Mouse (Mus musculus) adrenal gland, postnatal 14 days (tissue): Measurements from ENCODE around the gene Pter. TPM values are rescaled to one million over a fixed set of nuclear protein-coding genes. Genes with fewer than 3 reads are reported as not detected.

Experiments used
- DNase-seq: peaks from one replicate; pipeline ENCODE4 v3.0.0; 2021; ENCODE audit warnings: mixed read lengths
- total RNA-seq: library from RNA; stranded (reverse); gene quantifications from 2 replicates; pipeline ENCODE4 v1.2.3, GENCODE M21; 2021

The Pter gene
- total RNA-seq, 1 experiment from 2014 or later = 20.5 TPM

DNA sequence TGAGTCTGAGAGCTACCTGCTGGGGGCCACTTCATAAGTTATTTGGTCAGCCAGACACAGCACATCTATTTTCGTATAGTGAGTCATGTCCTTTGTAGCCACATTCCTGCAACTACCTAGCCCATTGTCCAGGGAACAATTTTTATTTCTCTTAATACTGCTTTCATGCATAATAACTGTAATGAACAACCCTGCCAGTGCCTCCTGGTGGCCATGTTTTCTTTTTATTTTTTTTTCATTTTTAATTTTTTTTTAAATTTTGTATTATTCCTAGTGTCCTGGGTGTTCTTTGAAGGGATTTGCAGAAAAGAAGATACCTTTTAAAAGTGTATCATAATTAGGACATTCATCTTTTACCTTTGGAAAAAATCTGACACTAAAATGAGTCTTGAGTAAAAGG, 84.6 kb downstream of the Pter start:
- DNase-seq = no peak

GRCm38 (mm10) chr2:13009261-13009972, 85.6 kb downstream of the Pter start:
- DNase-seq = no peak

DNA sequence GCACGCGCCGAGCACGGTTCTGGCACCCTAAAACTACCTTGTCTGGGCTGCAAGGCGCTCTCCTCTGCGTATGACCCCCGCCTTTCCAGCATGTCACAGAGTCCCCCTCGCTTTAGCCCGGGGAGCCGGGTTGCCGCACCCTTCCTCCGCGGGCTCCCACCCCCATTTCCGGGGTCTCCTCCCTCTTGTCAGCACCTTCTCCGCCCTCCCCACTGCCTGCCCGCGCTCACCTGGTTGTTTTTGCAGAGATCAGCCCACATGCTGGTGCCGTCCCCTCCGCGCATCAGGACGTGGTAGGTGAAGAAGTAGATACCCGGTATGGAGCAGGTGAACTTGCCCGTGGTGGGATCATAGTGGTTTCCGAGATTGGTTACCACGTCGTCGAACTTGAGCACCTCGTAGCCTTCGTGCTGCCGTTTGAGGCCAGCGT, 86.2 kb downstream of the Pter start:
- DNase-seq = peak; percentile 4

DNA sequence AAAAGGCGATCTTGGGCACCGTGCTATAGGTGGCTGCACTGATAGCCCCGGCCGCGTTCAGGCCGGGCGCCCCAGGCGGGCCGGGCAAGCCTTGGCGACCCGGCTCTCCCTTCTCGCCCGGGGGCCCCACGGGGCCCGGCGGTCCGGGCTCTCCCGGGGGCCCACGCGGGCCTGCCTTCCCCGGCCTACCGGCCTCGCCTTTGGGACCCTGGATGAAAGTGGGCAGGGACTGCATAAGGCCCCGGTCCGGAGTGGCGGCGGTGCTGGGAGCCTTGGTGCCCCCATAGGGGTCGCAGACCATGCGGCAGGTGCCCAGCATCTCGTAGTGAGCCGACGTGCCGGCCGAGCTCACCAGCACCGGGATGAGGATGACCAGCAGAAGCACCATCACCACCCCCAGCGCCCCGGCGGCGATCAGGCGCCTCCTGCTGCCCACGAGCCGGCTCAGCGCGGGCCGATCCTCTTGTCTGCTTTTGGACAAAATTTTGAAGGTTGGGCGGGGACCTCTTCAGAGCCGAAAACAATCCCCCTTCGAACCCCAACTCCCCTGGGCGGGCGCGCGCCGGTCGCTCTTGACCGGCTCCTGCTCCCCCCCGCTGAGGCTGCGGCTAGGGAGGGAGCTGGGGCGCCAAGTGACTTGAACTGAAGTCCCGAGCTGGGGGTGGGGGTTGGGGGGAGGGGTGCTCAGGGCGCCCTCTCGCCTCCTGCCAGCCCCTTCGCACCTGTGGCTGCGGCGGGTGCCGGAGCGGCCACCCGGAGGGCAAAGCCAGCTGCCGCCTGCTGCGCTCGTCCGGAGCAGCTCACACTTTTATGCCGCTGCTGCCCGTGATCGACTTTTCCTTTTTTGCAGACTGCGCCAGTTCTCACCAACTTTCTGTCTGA, 86.9 kb downstream of the Pter start:
- peak; percentile 56 for DNase-seq

DNA sequence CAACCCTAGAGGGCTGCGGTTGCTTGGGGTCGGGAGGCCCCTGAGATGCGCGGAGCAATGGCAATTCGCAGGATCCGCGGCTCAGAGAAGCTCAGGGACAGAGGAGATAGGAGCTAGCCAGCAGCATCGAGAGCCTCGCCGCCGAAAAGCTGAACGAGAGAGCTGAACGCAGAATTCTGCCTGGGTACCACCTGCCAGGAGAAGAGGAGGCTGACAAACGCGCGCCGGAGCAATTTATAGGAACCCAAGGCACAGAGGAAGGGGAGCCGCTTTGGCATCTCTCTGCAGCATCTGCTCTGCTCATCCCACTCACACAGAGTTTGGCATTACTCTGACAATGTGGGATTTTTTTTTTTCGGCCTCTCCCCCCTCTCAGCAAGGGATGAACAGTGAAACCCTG, 87.6 kb downstream of the Pter start, which contains the start of gene C1ql3:
TSS of gene C1ql3 (minus strand) at position 335 of the 400 bp plus-strand sequence.
- no peak for DNase-seq

- no peak for DNase-seq
Observed at GRCm38 (mm10) chr2:13011973-13012372, 88.1 kb downstream of the Pter start.

- DNase-seq = no peak
Observed at GRCm38 (mm10) chr2:13018382-13018781, 94.5 kb downstream of the Pter start.

DNA sequence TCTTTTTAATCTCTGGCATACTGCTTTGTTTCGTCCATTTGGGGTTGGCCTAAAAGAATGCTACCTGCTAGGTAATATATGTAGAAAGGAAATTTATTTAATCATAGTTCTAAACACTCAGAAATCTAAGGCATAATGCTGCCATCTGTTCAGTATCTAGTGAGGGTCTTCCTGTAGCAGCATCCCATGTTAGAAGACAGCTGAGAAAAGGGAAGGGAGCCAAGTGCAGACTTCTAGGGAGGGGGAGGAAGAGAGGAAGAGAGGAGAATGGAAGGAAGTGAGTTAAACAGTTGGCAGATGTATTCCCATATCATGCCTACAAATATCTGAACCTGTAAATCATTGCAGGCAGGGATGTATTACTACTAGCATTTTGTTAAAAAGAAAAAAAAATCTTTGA, 95.0 kb downstream of the Pter start:
- no peak for DNase-seq

DNA sequence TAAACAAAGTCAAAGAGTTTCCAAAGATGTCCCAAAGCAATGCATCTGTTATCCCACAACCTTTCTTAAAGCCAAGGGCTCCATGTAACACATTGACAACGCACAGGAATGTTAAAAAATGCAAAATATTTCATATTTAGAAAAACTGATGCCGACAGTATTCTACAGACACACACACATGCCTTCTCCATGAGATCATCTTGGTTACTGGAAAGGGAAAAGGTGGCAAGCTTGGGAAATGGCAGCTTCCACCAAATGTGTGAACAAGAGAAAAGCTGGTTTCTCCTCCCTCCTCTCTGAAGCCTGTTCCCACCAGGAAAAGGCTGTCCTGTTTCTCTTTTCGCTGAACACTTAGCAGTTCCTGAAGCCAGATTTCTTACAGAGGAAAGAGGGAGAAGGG, 114.9 kb downstream of the Pter start:
- DNase-seq = no peak

- DNase-seq = no peak
Observed at GRCm38 (mm10) chr2:13039785-13040184, 115.9 kb downstream of the Pter start.

GRCm38 (mm10) chr2:13044555-13044954, 120.7 kb downstream of the Pter start:
- DNase-seq = no peak

DNA sequence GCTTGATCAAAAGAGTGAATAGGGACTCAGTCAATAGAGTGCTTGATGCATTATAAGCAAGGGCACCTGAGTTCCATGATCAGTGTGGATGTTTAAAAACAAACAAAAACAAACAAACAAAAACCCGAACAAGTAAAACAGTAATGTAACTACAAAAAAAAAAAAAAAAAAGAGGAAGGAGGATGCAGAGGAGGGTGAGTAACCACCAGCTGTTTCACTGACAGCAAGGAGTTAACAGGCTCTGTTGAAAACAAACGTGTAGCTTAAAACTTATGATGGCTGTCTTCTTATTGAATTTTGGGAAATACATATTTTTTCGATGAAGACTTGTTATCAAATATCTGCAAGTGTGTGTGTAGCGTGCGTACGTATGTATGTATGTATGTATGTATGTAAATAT, 124.8 kb downstream of the Pter start:
- DNase-seq = no peak

Other genes with a start within 250 kb of the Pter start
- gene C1ql3, start 87.8 kb downstream of the Pter start, total RNA-seq = 0.11 TPM in 1 of 2 replicates, not detected in the other